Mouse (Mus musculus) urinary bladder, postnatal 36 days (tissue): ENCODE results near the gene Tifab.

Source experiments
- DNase-seq, 2 experiments: peaks; one replicate each; pipeline ENCODE4 v3.0.0; 2022; ENCODE audit warnings: low spot score in 2 of 2, mixed read lengths in 1 of 2

The Tifab gene

GRCm38 (mm10) chr13:56176310-56176709 lies 2.4 kb downstream of the Tifab start:
- DNase-seq: no peak

DNA sequence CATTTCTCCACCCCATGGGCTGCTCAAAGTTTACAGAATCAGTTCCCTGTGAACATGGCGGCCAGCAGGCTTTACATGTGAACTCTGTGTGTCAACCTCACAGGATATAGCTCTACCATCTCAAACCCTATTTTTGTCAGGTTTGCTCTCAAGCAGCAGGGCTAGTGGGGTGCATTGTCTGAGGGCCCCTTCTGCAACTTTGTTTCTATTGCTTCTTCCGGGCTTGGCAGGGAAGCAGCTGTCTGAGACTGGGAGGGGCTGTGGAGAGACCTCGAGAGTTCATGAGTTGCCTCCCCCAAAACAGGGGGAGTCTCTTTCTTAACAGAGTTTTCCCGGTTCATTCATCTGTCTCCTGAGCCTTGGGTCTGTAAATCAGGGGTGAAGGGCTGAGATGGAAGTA lies 2.8 kb downstream of the Tifab start:
- DNase-seq: no peak

- no peak for DNase-seq
These were observed 5.7 kb downstream of the Tifab start for GRCm38 (mm10) chr13:56172901-56173545.

- no peak for DNase-seq
These were observed 6.6 kb downstream of the Tifab start for GRCm38 (mm10) chr13:56172106-56172505.

DNA sequence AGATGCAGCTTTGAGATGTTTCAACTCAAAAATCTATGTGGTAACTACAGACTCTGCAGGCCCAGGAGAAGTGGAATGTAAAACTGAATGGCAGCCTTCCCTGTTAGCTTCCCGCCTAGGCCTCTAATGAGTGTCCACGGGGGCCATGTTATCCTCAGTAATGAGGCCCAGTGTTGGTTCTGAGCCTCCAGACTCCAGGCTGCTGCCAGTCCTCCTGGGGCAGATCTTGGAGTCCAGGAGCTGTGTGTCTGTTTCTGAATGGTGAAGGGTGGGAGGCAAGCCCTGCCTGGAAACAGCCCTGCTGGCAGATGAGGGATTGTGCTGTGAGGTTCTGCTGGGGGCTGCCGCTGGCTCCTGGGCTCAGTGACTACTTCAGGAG lies 10.3 kb downstream of the Tifab start:
- DNase-seq: no peak

GRCm38 (mm10) chr13:56167446-56168402 lies 11.0 kb downstream of the Tifab start:
- DNase-seq: no peak

DNA sequence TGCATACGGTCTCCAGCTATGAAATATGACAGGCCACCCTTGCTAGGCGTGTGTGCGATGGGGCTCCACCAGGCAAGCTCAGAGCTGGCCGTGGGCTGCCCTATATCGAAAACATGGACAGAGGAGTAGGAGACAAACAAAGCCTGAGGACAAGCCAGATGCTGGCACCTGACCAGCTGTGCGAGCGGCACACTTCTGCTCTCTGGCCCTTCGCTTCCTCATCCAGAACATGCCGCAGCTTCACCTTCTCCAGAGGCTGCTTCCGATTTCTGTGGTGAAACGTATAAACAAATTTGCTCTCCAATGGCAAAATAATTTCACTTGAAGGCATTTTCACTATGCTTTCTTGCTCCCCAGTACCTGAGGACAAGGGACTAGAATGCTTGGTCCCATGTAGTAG lies 13.1 kb downstream of the Tifab start:
- DNase-seq: no peak

- no peak for DNase-seq
These were observed 14.3 kb downstream of the Tifab start for GRCm38 (mm10) chr13:56164372-56164771.

GRCm38 (mm10) chr13:56163751-56164150 lies 14.9 kb downstream of the Tifab start:
- peak in 1 of 2 experiments; percentile 36 for DNase-seq

GRCm38 (mm10) chr13:56162859-56163258 lies 15.8 kb downstream of the Tifab start:
- DNase-seq: no peak

- DNase-seq: no peak
These were observed 18.9 kb downstream of the Tifab start for GRCm38 (mm10) chr13:56159614-56160363.

GRCm38 (mm10) chr13:56159016-56159601 lies 19.6 kb downstream of the Tifab start:
- no peak for DNase-seq

- DNase-seq: no peak
These were observed 23.0 kb downstream of the Tifab start for GRCm38 (mm10) chr13:56155671-56156070.

DNA sequence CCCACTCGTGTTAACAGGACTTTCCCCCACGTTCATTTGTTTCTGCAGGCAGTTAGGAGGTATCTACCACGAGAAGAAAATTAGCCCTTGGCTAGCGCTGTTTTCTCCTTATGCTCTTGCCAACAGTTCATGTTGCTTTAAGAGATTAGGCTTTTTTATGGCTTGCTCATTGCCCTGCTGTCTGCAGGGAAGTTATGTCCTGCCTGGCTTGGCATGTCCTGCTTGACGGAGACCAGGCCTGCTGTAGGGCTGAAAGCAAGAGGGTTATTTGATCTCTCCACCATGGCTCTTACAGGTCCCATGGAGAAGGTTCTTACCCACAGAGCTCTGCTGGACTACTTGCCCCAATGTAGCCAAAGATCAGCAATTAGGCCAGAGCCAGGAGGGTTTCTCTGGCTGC lies 23.6 kb downstream of the Tifab start:
- DNase-seq: peak; percentile 28 to 40

- no peak for DNase-seq
These were observed 25.8 kb downstream of the Tifab start for GRCm38 (mm10) chr13:56152773-56153460.

DNA sequence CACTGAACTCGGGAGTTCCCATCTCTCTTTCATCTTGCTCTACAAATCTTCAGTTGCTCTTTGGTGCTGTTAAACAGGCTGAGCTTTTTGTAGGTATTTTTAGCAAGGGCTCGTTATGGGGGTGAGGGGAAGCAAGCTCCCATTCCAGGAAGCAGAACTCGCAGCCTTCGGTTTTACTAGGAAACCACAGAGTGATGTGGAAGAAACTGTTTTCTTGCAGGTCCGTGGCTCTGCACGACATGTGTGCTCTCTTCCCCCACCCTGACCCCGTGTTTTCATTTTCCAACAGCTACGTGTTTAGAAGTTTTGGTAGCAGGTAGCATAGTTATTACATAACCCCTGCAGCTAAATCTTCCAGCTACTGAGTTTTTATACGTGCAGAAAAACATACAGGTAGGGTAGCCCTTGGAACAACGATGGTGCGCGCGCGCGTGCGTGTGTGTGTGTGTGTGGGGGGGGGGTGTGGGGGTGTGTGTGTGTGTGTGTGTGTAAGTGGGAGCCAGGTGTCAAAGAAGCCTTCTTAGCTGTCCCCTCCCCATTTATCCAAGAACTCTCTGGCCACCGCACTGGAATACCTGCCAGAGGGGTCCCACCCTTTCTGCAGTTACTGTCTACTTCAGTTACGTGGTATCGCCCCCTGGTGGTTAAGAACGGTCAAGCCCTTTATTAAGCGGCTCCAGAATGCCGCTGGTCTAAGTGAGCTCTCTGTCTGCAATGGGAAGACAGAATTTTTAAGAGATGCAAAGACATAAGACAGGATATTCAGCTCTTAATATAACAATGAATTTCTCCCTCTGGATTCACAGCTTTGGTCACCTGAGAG lies 27.1 kb downstream of the Tifab start:
- peak in 1 of 2 experiments; percentile 56 for DNase-seq

GRCm38 (mm10) chr13:56145523-56145922 lies 33.2 kb downstream of the Tifab start:
- DNase-seq: no peak

GRCm38 (mm10) chr13:56144021-56144420 lies 34.7 kb downstream of the Tifab start:
- no peak for DNase-seq

GRCm38 (mm10) chr13:56143151-56143513 lies 35.6 kb downstream of the Tifab start:
- no peak for DNase-seq

- DNase-seq: no peak
These were observed 36.1 kb downstream of the Tifab start for GRCm38 (mm10) chr13:56142382-56143150.
